Comparison of ENCODE assay signal across 17 mouse cellular contexts in the genomic region with DNA sequence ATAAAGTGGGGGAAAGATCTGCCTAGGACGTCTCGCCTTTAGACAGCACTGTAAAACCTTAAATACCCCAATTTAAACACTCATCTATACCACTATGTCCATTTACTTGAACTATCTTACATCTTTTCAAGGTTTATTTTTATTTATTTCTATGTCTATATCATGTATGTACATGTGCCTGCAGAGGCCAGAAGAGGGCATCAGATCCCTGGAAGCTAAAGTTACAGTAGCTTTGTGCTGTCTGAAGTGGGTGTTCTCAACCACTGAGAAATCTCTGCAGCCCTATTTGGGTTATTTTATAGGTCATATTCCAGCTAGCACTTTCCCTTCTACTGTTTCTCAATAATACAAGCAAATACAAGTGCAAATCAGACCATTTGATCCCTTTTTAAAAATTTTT. TPM values are rescaled to one million over a fixed set of nuclear protein-coding genes. Genes with fewer than 3 reads are reported as not detected.
A peak's percentile ranks its signal among the peaks of the same experiment; 100 is the strongest.
DNase-seq lines count a peak whose midpoint lies in the region; ATAC-seq and TF ChIP-seq lines count a peak whose summit lies in the region.
"Had no signal": no experiment of that assay in that cellular context is flagged by ENCODE, and none has a peak within 500 bp of the region (broad histone marks: within the 10 kb centered on the region; RNA-seq: fewer than 3 reads in every experiment).

No protein-coding gene starts in this region.

- WGBS in intestine, embryonic 14.5 days, result 92% methylated on average over 2 of the region's 2 CpGs
- WGBS in intestine, embryonic 16.5 days, result 88% methylated on average over 2 of the region's 2 CpGs
- WGBS in lung, adult 2 months, result 88% methylated on average over 2 of the region's 2 CpGs

- H3K9ac ChIP-seq in intestine, embryonic 14.5 days (ENCODE audit: low read length), result no peak overlapping the region
- H3K9ac ChIP-seq in intestine, embryonic 16.5 days (ENCODE audit: low read depth, low read length), result no peak overlapping the region
- no peak overlapping the region for H3K9ac ChIP-seq in MEL (ENCODE audit: control insufficient read depth, low read depth, low read length, poor library complexity, severe bottlenecking)
- H3K9ac ChIP-seq: liver, embryonic 12.5 days; stomach, embryonic 15.5 days had no signal

- no peak overlapping the region for H3K4me3 ChIP-seq in intestine, embryonic 14.5 days (ENCODE audit: low read depth, low read length)
- H3K4me3 ChIP-seq in intestine, embryonic 16.5 days (ENCODE audit: low read length), result no peak overlapping the region
- no peak overlapping the region for H3K4me3 ChIP-seq in lung, adult 2 months (replicated peaks; ENCODE audit: extremely low read depth, low read depth, low read length)
- no peak overlapping the region for H3K4me3 ChIP-seq in MEL (ENCODE audit: control insufficient read depth in 1 of 2, insufficient read depth in 1 of 2, low read depth in 2 of 2, low read length in 2 of 2)
- H3K4me3 ChIP-seq: liver, embryonic 12.5 days; megakaryocyte, embryonic 14.5 days; stomach, embryonic 15.5 days had no signal

- no peak for TF ChIP-seq POLR2A in lung, adult 2 months (IDR thresholded peaks at IDR 0.05; ENCODE audit: borderline replicate concordance, extremely low read depth, low read depth, low read length)
- no peak for TF ChIP-seq POLR2A in MEL (IDR thresholded peaks at IDR 0.05; ENCODE audit: control insufficient read depth in 1 of 2, insufficient read depth in 1 of 2, low read depth in 1 of 2, low read length in 2 of 2, poor library complexity in 1 of 2)

- H3K4me1 ChIP-seq in intestine, embryonic 14.5 days (replicated peaks; ENCODE audit: control insufficient read depth, insufficient read depth, low read length), result no peaks in the 10 kb centered on the region
- H3K4me1 ChIP-seq in intestine, embryonic 16.5 days (ENCODE audit: control insufficient read depth, insufficient read depth, low read length), result no peaks in the 10 kb centered on the region
- H3K4me1 ChIP-seq in lung, adult 2 months (ENCODE audit: control insufficient read depth, insufficient read depth, low read length), result no peaks in the 10 kb centered on the region
- no peaks in the 10 kb centered on the region for H3K4me1 ChIP-seq in MEL (ENCODE audit: control insufficient read depth in 1 of 2, insufficient read depth in 2 of 2, low read length in 2 of 2)
- H3K4me1 ChIP-seq: liver, embryonic 12.5 days; stomach, embryonic 15.5 days had no signal

- H3K27me3 ChIP-seq in intestine, embryonic 14.5 days (replicated peaks; ENCODE audit: control insufficient read depth, insufficient read depth, low read length), result no peaks in the 10 kb centered on the region
- H3K27me3 ChIP-seq in intestine, embryonic 16.5 days (replicated peaks; ENCODE audit: control insufficient read depth, insufficient read depth, low read length), result no peaks in the 10 kb centered on the region
- no peaks in the 10 kb centered on the region for H3K27me3 ChIP-seq in MEL (ENCODE audit: control insufficient read depth in 1 of 2, insufficient read depth in 2 of 2, low read length in 2 of 2)
- H3K27me3 ChIP-seq: liver, embryonic 12.5 days; megakaryocyte, embryonic 14.5 days; stomach, embryonic 15.5 days had no signal

- DNase-seq in intestine, embryonic 14.5 days (ENCODE audit: low spot score), result peak; percentile 31
- DNase-seq in lung, postnatal 36 days, result peak; percentile 28
- DNase-seq in lung, adult 2 months, result no peak
- peak; percentile 28 for DNase-seq in MEL (ENCODE audit: low read depth, low spot score)
- peak; percentile 7 for DNase-seq in fibroblast of lung, adult 2 months (ENCODE audit: low read depth)
- DNase-seq: cerebellum, adult 18-20 months; gastrocnemius, postnatal 10 days had no signal

- no peak overlapping the region for H3K27ac ChIP-seq in intestine, embryonic 14.5 days (ENCODE audit: low read depth)
- H3K27ac ChIP-seq in intestine, embryonic 16.5 days (ENCODE audit: low read length), result no peak overlapping the region
- H3K27ac ChIP-seq in MEL (ENCODE audit: control insufficient read depth, low read depth, low read length), result no peak overlapping the region
- H3K27ac ChIP-seq: liver, embryonic 12.5 days; stomach, embryonic 15.5 days had no signal

- H3K9me3 ChIP-seq in intestine, embryonic 14.5 days (ENCODE audit: control insufficient read depth, low read length), result no peaks in the 10 kb centered on the region
- no peaks in the 10 kb centered on the region for H3K9me3 ChIP-seq in intestine, embryonic 16.5 days (ENCODE audit: control insufficient read depth, low read length)
- H3K9me3 ChIP-seq in MEL (replicated peaks; ENCODE audit: insufficient read depth, low read length), result no peaks in the 10 kb centered on the region
- H3K9me3 ChIP-seq: G1E; liver, embryonic 12.5 days; megakaryocyte, embryonic 14.5 days; stomach, embryonic 15.5 days had no signal

- ATAC-seq in intestine, embryonic 14.5 days (replicated peaks; ENCODE audit: low FRiP score, low TSS enrichment, low read depth), result no peak
- no peak for ATAC-seq in intestine, embryonic 16.5 days
- no peak for ATAC-seq in megakaryocyte, adult 5-6 weeks (ENCODE audit: poor library complexity, severe bottlenecking)
- ATAC-seq: activated CD4-positive, CD25-positive, alpha-beta regulatory T cell, adult 4 months; inflammation-experienced regulatory T-cells, adult 6 months; liver, embryonic 12.5 days had no signal

- H3K4me2 ChIP-seq in intestine, embryonic 14.5 days (ENCODE audit: low read length), result no peak overlapping the region
- no peak overlapping the region for H3K4me2 ChIP-seq in intestine, embryonic 16.5 days (ENCODE audit: low read depth, low read length)
- H3K4me2 ChIP-seq: liver, embryonic 12.5 days; stomach, embryonic 15.5 days had no signal

- no peaks in the 10 kb centered on the region for H3K79me2 ChIP-seq in MEL (ENCODE audit: control insufficient read depth, insufficient read depth, low read length, poor library complexity)

- no peak for TF ChIP-seq CTCF in lung, adult 2 months (IDR thresholded peaks at IDR 0.05; ENCODE audit: insufficient read depth, low read length)
- TF ChIP-seq CTCF in MEL (IDR thresholded peaks at IDR 0.05 in 2 of 3, conservative IDR thresholded peaks at IDR 0.05 in 1 of 3; ENCODE audit: control insufficient read depth in 1 of 3, insufficient read depth in 1 of 3, low read depth in 2 of 3, low read length in 3 of 3, poor library complexity in 1 of 3, severe bottlenecking in 1 of 3), result peak in 1 of 3 experiments; percentile 28; a peak in 2 of 6 replicates

- TF ChIP-seq RAD21 in MEL (IDR thresholded peaks at IDR 0.05; ENCODE audit: low read depth, low read length), result peak; percentile 23

- TF ChIP-seq EP300 in MEL (IDR thresholded peaks at IDR 0.05; ENCODE audit: low read depth in 1 of 2, low read length in 2 of 2), result no peak

- H3K36me3 ChIP-seq in intestine, embryonic 14.5 days (ENCODE audit: control insufficient read depth, insufficient read depth, low read length), result peaks cover 89% of the 10 kb centered on the region
- peaks cover 12% of the 10 kb centered on the region for H3K36me3 ChIP-seq in intestine, embryonic 16.5 days (ENCODE audit: control insufficient read depth, insufficient read depth, low read length)
- H3K36me3 ChIP-seq in MEL (ENCODE audit: control insufficient read depth in 1 of 2, insufficient read depth in 2 of 2, low read length in 2 of 2), result peaks cover 0 to 48% of the 10 kb centered on the region in 2 experiments; a peak in 2 of 4 replicates

TF ChIP-seq in MEL, 35 proteins besides CTCF, POLR2A, EP300 and RAD21:
- peak; percentile 32; the same call in 1 of the 2 replicates for TF ChIP-seq SMC3 (IDR thresholded peaks at IDR 0.05; ENCODE audit: low read depth, low read length)
- no peak for TF ChIP-seq GABPA (IDR thresholded peaks at IDR 0.05; ENCODE audit: low read depth, low read length)
- TF ChIP-seq POLR2AphosphoS5 (IDR thresholded peaks at IDR 0.05; ENCODE audit: borderline replicate concordance, low read depth, low read length), result no peak

RNA-seq across cellular contexts. Expression of a gene that starts 22.1 kb away (rescaled TPM):
- polyA plus RNA-seq in intestine, embryonic 14.5 days (2014; fragmentation: Nextera tagmentation; extraction: Ambion mirVana), result 765 and 782 TPM in 2 replicates
- polyA plus RNA-seq in intestine, embryonic 16.5 days (2015; fragmentation: Nextera tagmentation; extraction: Ambion mirVana), result 451 and 495 TPM in 2 replicates
- polyA plus RNA-seq in lung, adult 2 months (2012; rRNA removed), result 16.7 and 33.7 TPM in 2 replicates
- 528 and 597 TPM in 2 replicates for total RNA-seq in MEL (2012; rRNA removed)
- polyA plus RNA-seq in MEL (2012; ENCODE audit: insufficient read depth in 1 of 2, insufficient read length in 2 of 2, low read depth in 1 of 2, low replicate concordance in 2 of 2, missing spikeins in 1 of 2), result 100 to 1,000 TPM in 1 of 2 experiments, not detected in 1; 279 TPM
- 330 and 331 TPM in 2 replicates for total RNA-seq in megakaryocyte, adult 5-6 weeks (2015)
- 228 and 311 TPM in 2 replicates for total RNA-seq in megakaryocyte, adult 5-6 weeks (2017)

RNA-seq across cellular contexts. Expression of a gene that starts 28.5 kb away (rescaled TPM):
- not detected in 2 replicates for polyA plus RNA-seq in intestine, embryonic 14.5 days (2014; fragmentation: Nextera tagmentation; extraction: Ambion mirVana)
- not detected in 2 replicates for polyA plus RNA-seq in intestine, embryonic 16.5 days (2015; fragmentation: Nextera tagmentation; extraction: Ambion mirVana)
- 2.0 and 4.6 TPM in 2 replicates for polyA plus RNA-seq in lung, adult 2 months (2012; rRNA removed)
- total RNA-seq in MEL (2012; rRNA removed), result 2.1 and 2.4 TPM in 2 replicates
- polyA plus RNA-seq in MEL (2012; ENCODE audit: insufficient read depth in 1 of 2, insufficient read length in 2 of 2, low read depth in 1 of 2, low replicate concordance in 2 of 2, missing spikeins in 1 of 2), result 10 to 100 TPM in 1 of 2 experiments, 1 to 10 TPM in 1; 1.4 to 48.2 TPM
- 10.4 and 16.9 TPM in 2 replicates for total RNA-seq in megakaryocyte, adult 5-6 weeks (2015)
- 13.1 and 20.0 TPM in 2 replicates for total RNA-seq in megakaryocyte, adult 5-6 weeks (2017)
- polyA plus RNA-seq: activated CD4-positive, CD25-positive, alpha-beta regulatory T cell, adult 4 months; G1E; heart, embryonic 16.5 days; inflammation-experienced regulatory T-cells, adult 6 months; liver, embryonic 12.5 days; stomach, embryonic 15.5 days had no signal

RNA-seq across cellular contexts. Expression of a gene that starts 28.9 kb away (rescaled TPM):
- 11.7 and 11.9 TPM in 2 replicates for polyA plus RNA-seq in intestine, embryonic 14.5 days (2014; fragmentation: Nextera tagmentation; extraction: Ambion mirVana)
- polyA plus RNA-seq in intestine, embryonic 16.5 days (2015; fragmentation: Nextera tagmentation; extraction: Ambion mirVana), result 3.2 TPM in 2 replicates
- 3.4 and 5.3 TPM in 2 replicates for polyA plus RNA-seq in lung, adult 2 months (2012; rRNA removed)
- total RNA-seq in MEL (2012; rRNA removed), result 0.92 and 1.0 TPM in 2 replicates
- 1 to 10 TPM in 1 of 2 experiments, not detected in 1; 5.2 TPM for polyA plus RNA-seq in MEL (2012; ENCODE audit: insufficient read depth in 1 of 2, insufficient read length in 2 of 2, low read depth in 1 of 2, low replicate concordance in 2 of 2, missing spikeins in 1 of 2)
- total RNA-seq in megakaryocyte, adult 5-6 weeks (2015), result 14.4 and 19.1 TPM in 2 replicates
- total RNA-seq in megakaryocyte, adult 5-6 weeks (2017), result 5.9 and 8.7 TPM in 2 replicates

RNA-seq across cellular contexts. Expression of a gene that starts 57.7 kb away (rescaled TPM):
- 0.45 and 0.89 TPM in 2 replicates for polyA plus RNA-seq in intestine, embryonic 14.5 days (2014; fragmentation: Nextera tagmentation; extraction: Ambion mirVana)
- polyA plus RNA-seq in intestine, embryonic 16.5 days (2015; fragmentation: Nextera tagmentation; extraction: Ambion mirVana), result 0.44 and 0.66 TPM in 2 replicates
- 1.6 and 2.5 TPM in 2 replicates for polyA plus RNA-seq in lung, adult 2 months (2012; rRNA removed)
- total RNA-seq in MEL (2012; rRNA removed), result not detected in 2 replicates
- under 1 TPM in 1 of 2 experiments, not detected in 1; 0.04 TPM for polyA plus RNA-seq in MEL (2012; ENCODE audit: insufficient read depth in 1 of 2, insufficient read length in 2 of 2, low read depth in 1 of 2, low replicate concordance in 2 of 2, missing spikeins in 1 of 2)
- total RNA-seq in megakaryocyte, adult 5-6 weeks (2015), result 0.96 and 1.0 TPM in 2 replicates
- 1.8 and 3.0 TPM in 2 replicates for total RNA-seq in megakaryocyte, adult 5-6 weeks (2017)
- total RNA-seq: layer of hippocampus, adult 18-20 months had no signal
- polyA plus RNA-seq: G1E had no signal
